Mouse (Mus musculus) heart, adult 2 months (tissue): ENCODE data around the gene Rps8. TPM values are rescaled to one million over a fixed set of nuclear protein-coding genes. Genes with fewer than 3 reads are reported as not detected.

ENCODE experiments used
- DNase-seq, 2 experiments: peaks; one replicate each; pipeline ENCODE4 v3.0.0; 2021
- H3K27ac ChIP-seq: fragments of 200-600 bp; 2 replicates; pipeline ENCODE4 v1.8.1; 2022
- H3K27me3 ChIP-seq: fragments of 200-500 bp; 2 replicates; pipeline ENCODE4 v1.6.1; 2012; ENCODE audit warnings: mild to moderate bottlenecking, low read length, inconsistent platforms, mixed read lengths; ENCODE audit not compliant: control insufficient read depth, insufficient read depth
- H3K36me3 ChIP-seq: fragments of 200-500 bp; 2 replicates; pipeline ENCODE4 v1.6.1; 2012; ENCODE audit warnings: low read length, inconsistent platforms; ENCODE audit not compliant: control insufficient read depth, insufficient read depth
- H3K4me1 ChIP-seq: fragments of 200-500 bp; 2 replicates; pipeline ENCODE4 v1.6.1; 2011; ENCODE audit warnings: low read length; ENCODE audit not compliant: control insufficient read depth, insufficient read depth
- H3K4me3 ChIP-seq: fragments of 200-600 bp; 2 replicates; pipeline ENCODE4 v1.8.1; 2022
- H3K79me2 ChIP-seq: fragments of 200-500 bp; replicated peaks from 2 replicates; pipeline ENCODE4 v1.6.1; 2012; ENCODE audit warnings: mild to moderate bottlenecking, inconsistent platforms, low read length, moderate library complexity, mixed read lengths; ENCODE audit not compliant: control insufficient read depth, insufficient read depth
- H3K9ac ChIP-seq: fragments of 200-500 bp; 2 replicates; pipeline ENCODE4 v1.6.1; 2012; ENCODE audit warnings: low read depth, mild to moderate bottlenecking, control low read depth, inconsistent platforms, low read length, mixed read lengths
- CTCF ChIP-seq: fragments of 200-600 bp; IDR thresholded peaks from 2 replicates; pipeline ENCODE4 v1.8.1; 2022; ENCODE audit warnings: antibody characterized with exemption, mild to moderate bottlenecking, moderate library complexity
- EP300 ChIP-seq: fragments of 200-500 bp; IDR thresholded peaks from 2 replicates; pipeline ENCODE4 v1.6.1; 2011; ENCODE audit warnings: low read depth, low read length, control low read depth; ENCODE audit not compliant: insufficient read depth
- POLR2A ChIP-seq: fragments of 200-500 bp; IDR thresholded peaks from 2 replicates; pipeline ENCODE4 v1.6.1; 2011; ENCODE audit warnings: mild to moderate bottlenecking, low read depth, low read length, control low read depth; ENCODE audit not compliant: insufficient read depth
- WGBS: fragments of 180-500 bp; shearing (Covaris S2); methylation state at CpG from one replicate; pipeline ENCODE4 v1.1.7; 2018; 5-methylcytosine and 5-hydroxymethylcytosine counted together
- intact Hi-C: fragments of 180-260 bp; cut with DNase I; formaldehyde crosslinking; loops from one replicate; pipeline ENCODE4 v1.15.1; 2025
- polyA plus RNA-seq: library from polyadenylated mRNA; depleted of rRNA; stranded (reverse); fragments of >200 nt; gene quantifications from 2 replicates; pipeline ENCODE4 v1.2.3, GENCODE M21; 2012
- total RNA-seq, 2 experiments: library from RNA; stranded (reverse); gene quantifications; 2 replicates each; pipeline ENCODE4 v1.2.3; 2021

Rps8 gene
- total and polyA plus RNA-seq, 3 experiments = 315 to 608 (median 553) TPM

- intact Hi-C loops = no loop called here
- no peak for DNase-seq
- no peaks in the 10 kb centered on the region for H3K4me1 ChIP-seq
- 83% methylated on average over 4 of the region's 4 CpGs for WGBS
- no peaks in the 10 kb centered on the region for H3K79me2 ChIP-seq
- H3K4me3 ChIP-seq = no peak overlapping the region
- H3K27me3 ChIP-seq = no peaks in the 10 kb centered on the region
- TF ChIP-seq POLR2A = no peak
- no peak for TF ChIP-seq EP300
- no peak for TF ChIP-seq CTCF
- no peak overlapping the region for H3K27ac ChIP-seq
- no peak overlapping the region for H3K9ac ChIP-seq
- no peaks in the 10 kb centered on the region for H3K36me3 ChIP-seq
These were observed 5.1 kb upstream of the Rps8 start for GRCm38 (mm10) chr4:117161183-117161582.

GRCm38 (mm10) chr4:117159666-117160065 lies 3.6 kb upstream of the Rps8 start:
- Histone ChIP-seq H3K79me2 (no peaks in the 10 kb centered on the region), H3K27me3 (no peaks in the 10 kb centered on the region), H3K4me3 (no peak overlapping the region), H3K4me1 (peaks cover 3% of the 10 kb centered on the region; the same call in 1 of the 2 replicates), H3K9ac (no peak overlapping the region), H3K27ac (no peak overlapping the region), H3K36me3 (no peaks in the 10 kb centered on the region)
- 82% methylated on average over 10 of the region's 10 CpGs for WGBS
- intact Hi-C loops = no loop called here
- no peak for TF ChIP-seq POLR2A
- no peak for TF ChIP-seq EP300
- no peak for TF ChIP-seq CTCF
- no peak for DNase-seq

- Histone ChIP-seq H3K79me2 (no peaks in the 10 kb centered on the region), H3K4me3 (peak overlapping the region; percentile 66), H3K36me3 (peaks cover 7% of the 10 kb centered on the region), H3K27ac (peak overlapping the region; percentile 78), H3K4me1 (peaks cover 3% of the 10 kb centered on the region; the same call in 1 of the 2 replicates), H3K27me3 (no peaks in the 10 kb centered on the region), H3K9ac (no peak overlapping the region)
- 25% methylated on average over 6 of the region's 6 CpGs for WGBS
- intact Hi-C loops = loop anchor here (2.0 kb wide), 1 partner anchor 26 kb away; the partner anchor contains the start of gene Kif2c
- no peak for TF ChIP-seq POLR2A
- no peak for TF ChIP-seq CTCF
- TF ChIP-seq EP300 = no peak
- no peak for DNase-seq
These were observed 329 bp upstream of the Rps8 start for GRCm38 (mm10) chr4:117156372-117156771.

GRCm38 (mm10) chr4:117155020-117155791 lies 837 bp downstream of the Rps8 start:
- H3K27me3 ChIP-seq = no peaks in the 10 kb centered on the region
- DNase-seq = no peak
- peaks cover 3% of the 10 kb centered on the region; the same call in 1 of the 2 replicates for H3K4me1 ChIP-seq
- peak overlapping the region; percentile 66 for H3K4me3 ChIP-seq
- H3K36me3 ChIP-seq = peaks cover 7% of the 10 kb centered on the region
- WGBS = 3% methylated on average over 44 of the region's 44 CpGs
- TF ChIP-seq CTCF (no peak), POLR2A (no peak), EP300 (no peak)
- no peaks in the 10 kb centered on the region for H3K79me2 ChIP-seq
- peak overlapping the region; percentile 78 for H3K27ac ChIP-seq
- H3K9ac ChIP-seq = peak overlapping the region; percentile 94
- intact Hi-C loops = loop anchor here (2.0 kb wide), 2 partner anchors 18 to 34 kb away; no protein-coding TSS in a partner anchor

GRCm38 (mm10) chr4:117152714-117153113 lies 3.3 kb downstream of the Rps8 start:
- H3K27ac ChIP-seq = no peak overlapping the region
- H3K36me3 ChIP-seq = peaks cover 7% of the 10 kb centered on the region
- no peak for DNase-seq
- intact Hi-C loops = no loop called here
- TF ChIP-seq POLR2A (no peak), CTCF (no peak), EP300 (no peak)
- H3K27me3 ChIP-seq = no peaks in the 10 kb centered on the region
- H3K79me2 ChIP-seq = no peaks in the 10 kb centered on the region
- 59% methylated on average over 5 of the region's 5 CpGs for WGBS
- no peak overlapping the region for H3K9ac ChIP-seq
- peaks cover 3% of the 10 kb centered on the region; the same call in 1 of the 2 replicates for H3K4me1 ChIP-seq
- H3K4me3 ChIP-seq = no peak overlapping the region

- intact Hi-C loops = no loop called here
- DNase-seq = no peak
- Histone ChIP-seq H3K79me2 (no peaks in the 10 kb centered on the region), H3K27ac (no peak overlapping the region), H3K4me1 (peaks cover 3% of the 10 kb centered on the region; the same call in 1 of the 2 replicates), H3K4me3 (no peak overlapping the region), H3K9ac (no peak overlapping the region), H3K27me3 (no peaks in the 10 kb centered on the region), H3K36me3 (peaks cover 7% of the 10 kb centered on the region)
- WGBS = 52% methylated on average over 1 of the region's 1 CpGs
- TF ChIP-seq CTCF (no peak), POLR2A (no peak), EP300 (no peak)
These were observed 4.6 kb downstream of the Rps8 start for GRCm38 (mm10) chr4:117151416-117151815.
